8 mouse cellular contexts compared by ENCODE assay signal in genomic region chrX:112600511-112601305, GRCm38 (mm10). TPM values are rescaled to one million over a fixed set of nuclear protein-coding genes. Genes with fewer than 3 reads are reported as not detected.
DNase-seq lines count a peak whose midpoint lies in the region; ATAC-seq and TF ChIP-seq lines count a peak whose summit lies in the region.

Zfp711 (plus strand) TSS chrX:112600526.

- peak within 1 kb of the TSS; percentile 50 for H3K4me2 ChIP-seq in hindbrain, embryonic 16.5 days (ENCODE audit: low read length)

- H3K4me1 ChIP-seq in hindbrain, embryonic 16.5 days (ENCODE audit: control insufficient read depth, insufficient read depth, low read depth, low read length), result no peaks in the 10 kb centered on the region

- H3K9me3 ChIP-seq in hindbrain, embryonic 16.5 days (ENCODE audit: control insufficient read depth, low read length), result no peaks in the 10 kb centered on the region

- 23% methylated on average over 70 of the region's 79 CpGs for WGBS in hindbrain, embryonic 16.5 days

- no peaks in the 10 kb centered on the region for H3K36me3 ChIP-seq in hindbrain, embryonic 16.5 days (ENCODE audit: control insufficient read depth, insufficient read depth, low read length)

- intact Hi-C loops in left cerebral cortex, adult 2 months (cut with DNase I), result no loop called here

- peak within 1 kb of the TSS; percentile 83 for H3K27ac ChIP-seq in hindbrain, embryonic 16.5 days (ENCODE audit: low read depth, low read length)
- H3K27ac ChIP-seq in left cerebral cortex, adult 2 months, result peak within 1 kb of the TSS; percentile 69

- ATAC-seq in hindbrain, embryonic 16.5 days, result peak; percentile 97

- DNase-seq in ZHBTc4 (ENCODE audit: low read depth, low spot score), result peak; percentile 81
- DNase-seq in cerebellum, adult 9-10 months, result peak; percentile 58
- DNase-seq in frontal cortex, adult 2 months (ENCODE audit: extremely low spot score in 1 of 2, low spot score in 1 of 2), result peak; percentile 21 to 78
- peak; percentile 66 to 70 for DNase-seq in left cerebral cortex, adult 2 months (ENCODE audit: extremely low spot score in 1 of 2, low spot score in 2 of 2)
- peak; percentile 47 for DNase-seq in lung, postnatal 36 days
- DNase-seq in right cerebral cortex, postnatal 14 days, result peak; percentile 70
- DNase-seq in spleen, postnatal 4 days (ENCODE audit: low spot score in 2 of 2), result no peak

- no peaks in the 10 kb centered on the region for H3K27me3 ChIP-seq in hindbrain, embryonic 16.5 days (replicated peaks; ENCODE audit: control insufficient read depth, insufficient read depth, low read length)

- no peak for TF ChIP-seq CTCF in left cerebral cortex, adult 2 months (IDR thresholded peaks at IDR 0.05)

- peak within 1 kb of the TSS; percentile 83 for H3K9ac ChIP-seq in hindbrain, embryonic 16.5 days (ENCODE audit: low read depth, low read length)

- H3K4me3 ChIP-seq in hindbrain, embryonic 16.5 days (ENCODE audit: low read length), result peak within 1 kb of the TSS; percentile 65
- H3K4me3 ChIP-seq in left cerebral cortex, adult 2 months, result peak within 1 kb of the TSS; percentile 60

RNA-seq across cellular contexts. Expression of gene Zfp711, which starts in this region (rescaled TPM):
- 9.5 and 11.2 TPM in 2 replicates for polyA plus RNA-seq in frontal cortex, adult 2 months (2012; rRNA removed)
- polyA plus RNA-seq in hindbrain, embryonic 16.5 days (2015; fragmentation: Nextera tagmentation; extraction: Ambion mirVana), result 29.5 and 32.7 TPM in 2 replicates
- 10 to 100 TPM; 10.5 to 12.0 TPM for total RNA-seq in left cerebral cortex, adult 2 months (2021)

Comparison
In these comparisons a context has a peak if more than half of its experiments do, and no peak if none do; other contexts are left out.
1. DNase-seq: peak in ZHBTc4 (single experiment), cerebellum, adult 9-10 months (single experiment), frontal cortex, adult 2 months (2 of 2), left cerebral cortex, adult 2 months (2 of 2), lung, postnatal 36 days (single experiment) and right cerebral cortex, postnatal 14 days (single experiment); none in spleen, postnatal 4 days (0 of 2).